Mouse (Mus musculus) lung, adult 2 months (tissue): ENCODE data around the gene Zc3h15.

ENCODE experiments used
- CTCF ChIP-seq: fragments of 200-500 bp; IDR thresholded peaks from 2 replicates; pipeline ENCODE4 v1.5.1; 2011; ENCODE audit warnings: mild to moderate bottlenecking, low read length, control low read depth; ENCODE audit not compliant: insufficient read depth
- POLR2A ChIP-seq: fragments of 200-500 bp; IDR thresholded peaks from 2 replicates; pipeline ENCODE4 v1.6.1; 2011; ENCODE audit warnings: low read depth, mild to moderate bottlenecking, control low read depth, low read length, borderline replicate concordance; ENCODE audit errors: extremely low read depth

- no peak for TF ChIP-seq POLR2A
- no peak for TF ChIP-seq CTCF
Measured at GRCm38 (mm10) chr2:83681785-83682184, 37.5 kb downstream of the Zc3h15 start.
